Comparison of ENCODE assay signal across 13 mouse cellular contexts in the genomic region with DNA sequence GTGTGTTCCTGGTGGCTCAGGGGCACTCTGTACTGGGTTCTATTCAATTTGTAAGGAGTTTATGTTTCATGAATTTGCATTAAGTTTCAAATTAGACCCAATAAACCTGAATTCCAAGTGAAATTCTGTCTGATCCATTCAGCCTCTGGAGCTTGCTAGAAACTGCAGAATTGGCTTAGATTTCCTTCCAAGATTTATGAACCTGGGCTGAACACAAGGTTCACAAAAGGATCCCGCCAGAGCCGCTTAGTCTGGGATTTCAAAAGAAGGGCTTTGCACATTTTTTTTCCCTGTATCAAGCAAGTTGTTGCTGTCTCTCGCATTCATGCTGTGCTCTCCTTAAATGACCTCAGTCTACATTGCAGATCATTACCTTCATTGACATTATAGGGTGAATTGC.
"Had no signal": no experiment of that assay in that cellular context is flagged by ENCODE, and none has a peak within 500 bp of the region (broad histone marks: within the 10 kb centered on the region; RNA-seq: fewer than 3 reads in every experiment).

No protein-coding gene starts in this region.

- H3K4me3 ChIP-seq: limb, embryonic 12.5 days; liver, embryonic 13.5 days; lung, embryonic 15.5 days; megakaryocyte, embryonic 14.5 days; midbrain, embryonic 12.5 days had no signal

- ATAC-seq: liver, postnatal 0 days had no signal

- H3K9ac ChIP-seq: limb, embryonic 12.5 days; liver, embryonic 13.5 days; liver, postnatal 0 days; lung, embryonic 15.5 days; midbrain, embryonic 12.5 days had no signal

- H3K9me3 ChIP-seq: limb, embryonic 12.5 days; liver, embryonic 13.5 days; lung, embryonic 15.5 days; megakaryocyte, embryonic 14.5 days; midbrain, embryonic 12.5 days had no signal

- H3K36me3 ChIP-seq: limb, embryonic 12.5 days; liver, embryonic 13.5 days; lung, embryonic 15.5 days; midbrain, embryonic 12.5 days had no signal

- H3K4me2 ChIP-seq: limb, embryonic 12.5 days; liver, embryonic 13.5 days; lung, embryonic 15.5 days; midbrain, embryonic 12.5 days had no signal

- H3K27me3 ChIP-seq: liver, embryonic 13.5 days; lung, embryonic 15.5 days; megakaryocyte, embryonic 14.5 days; midbrain, embryonic 12.5 days had no signal

- H3K27ac ChIP-seq: limb, embryonic 12.5 days; liver, embryonic 13.5 days; lung, embryonic 15.5 days; macrophage; midbrain, embryonic 12.5 days had no signal

- H3K4me1 ChIP-seq: limb, embryonic 12.5 days; lung, embryonic 15.5 days had no signal

- DNase-seq: kidney, adult 11 months; layer of hippocampus, adult 9-11 months; liver; liver, embryonic 13.5 days; liver, postnatal 0 days; lung, postnatal 14 days; right cerebral cortex, postnatal 14 days; thymus, postnatal 36 days had no signal
